9 mouse cellular contexts compared by ENCODE assay signal in genomic region chr1:51615523-51615922, GRCm38 (mm10).
DNase-seq lines count a peak whose midpoint lies in the region; ATAC-seq and TF ChIP-seq lines count a peak whose summit lies in the region.
"Had no signal": no experiment of that assay in that cellular context is flagged by ENCODE, and none has a peak within 500 bp of the region (broad histone marks: within the 10 kb centered on the region; RNA-seq: fewer than 3 reads in every experiment).

No protein-coding gene starts in this region.

- 38% methylated on average over 6 of the region's 6 CpGs for WGBS in hindbrain, postnatal 0 days
- WGBS in limb, embryonic 11.5 days, result 22% methylated on average over 6 of the region's 6 CpGs
- WGBS in neural tube, embryonic 12.5 days, result 33% methylated on average over 6 of the region's 6 CpGs

- no peak overlapping the region for H3K4me3 ChIP-seq in hindbrain, postnatal 0 days (ENCODE audit: low read length)
- no peak overlapping the region for H3K4me3 ChIP-seq in limb, embryonic 11.5 days (ENCODE audit: low read depth, low read length)
- no peak overlapping the region for H3K4me3 ChIP-seq in neural tube, embryonic 12.5 days
- H3K4me3 ChIP-seq: lung, embryonic 15.5 days had no signal

- H3K27ac ChIP-seq in hindbrain, postnatal 0 days, result no peak overlapping the region
- no peak overlapping the region for H3K27ac ChIP-seq in limb, embryonic 11.5 days (replicated peaks; ENCODE audit: low read depth, low read length)
- no peak overlapping the region for H3K27ac ChIP-seq in neural tube, embryonic 12.5 days
- H3K27ac ChIP-seq: lung, embryonic 15.5 days had no signal

- H3K27me3 ChIP-seq in hindbrain, postnatal 0 days (ENCODE audit: insufficient read depth, low read length), result no peaks in the 10 kb centered on the region
- no peaks in the 10 kb centered on the region for H3K27me3 ChIP-seq in limb, embryonic 11.5 days (ENCODE audit: control insufficient read depth, insufficient read depth, low read length)
- H3K27me3 ChIP-seq in neural tube, embryonic 12.5 days (replicated peaks), result no peaks in the 10 kb centered on the region
- H3K27me3 ChIP-seq: lung, embryonic 15.5 days had no signal

- peak; percentile 59 for DNase-seq in right cerebral cortex, adult 18-20 months
- no peak for DNase-seq in right cerebral cortex, postnatal 36 days (ENCODE audit: low spot score in 2 of 2)
- DNase-seq in adrenal gland, adult 18-20 months (ENCODE audit: low spot score in 2 of 2), result peak; percentile 19 to 34
- DNase-seq in embryo, embryonic 10.5 days (ENCODE audit: low spot score), result peak; percentile 72
- peak; percentile 84 for DNase-seq in hindbrain, postnatal 0 days (ENCODE audit: low spot score)
- DNase-seq in limb, embryonic 11.5 days (ENCODE audit: low spot score), result peak; percentile 72
- peak; percentile 21 for DNase-seq in yolk sac, embryonic 10.5 days (ENCODE audit: low spot score)

- H3K36me3 ChIP-seq in hindbrain, postnatal 0 days (ENCODE audit: insufficient read depth, low read length), result no peaks in the 10 kb centered on the region
- no peaks in the 10 kb centered on the region for H3K36me3 ChIP-seq in limb, embryonic 11.5 days (ENCODE audit: control insufficient read depth, insufficient read depth, low read length)
- no peaks in the 10 kb centered on the region for H3K36me3 ChIP-seq in neural tube, embryonic 12.5 days
- H3K36me3 ChIP-seq: lung, embryonic 15.5 days had no signal

- H3K4me2 ChIP-seq in hindbrain, postnatal 0 days (ENCODE audit: low read depth, low read length), result no peak overlapping the region
- H3K4me2 ChIP-seq in limb, embryonic 11.5 days (ENCODE audit: low read depth, severe bottlenecking), result no peak overlapping the region
- no peak overlapping the region for H3K4me2 ChIP-seq in neural tube, embryonic 12.5 days (replicated peaks)
- H3K4me2 ChIP-seq: lung, embryonic 15.5 days had no signal

- peak; percentile 48; the same call in 1 of the 2 replicates for ATAC-seq in hindbrain, postnatal 0 days
- ATAC-seq in limb, embryonic 11.5 days (ENCODE audit: insufficient number of reproducible peaks, low FRiP score, low TSS enrichment, low read depth), result no peak
- peak; percentile 46; the same call in 1 of the 2 replicates for ATAC-seq in neural tube, embryonic 12.5 days (ENCODE audit: low FRiP score, low read depth)

- peak; percentile 79 for TF ChIP-seq CTCF in hindbrain, postnatal 0 days (IDR thresholded peaks at IDR 0.05; ENCODE audit: low read depth)

- peaks cover 11% of the 10 kb centered on the region; the same call in 1 of the 2 replicates for H3K4me1 ChIP-seq in hindbrain, postnatal 0 days (ENCODE audit: insufficient read depth, low read length)
- peaks cover 11% of the 10 kb centered on the region; the same call in 1 of the 2 replicates for H3K4me1 ChIP-seq in limb, embryonic 11.5 days (ENCODE audit: control insufficient read depth, insufficient read depth, low read length)
- H3K4me1 ChIP-seq in neural tube, embryonic 12.5 days, result peaks cover 20% of the 10 kb centered on the region
- H3K4me1 ChIP-seq: lung, embryonic 15.5 days had no signal

- no peak overlapping the region for H3K9ac ChIP-seq in hindbrain, postnatal 0 days (replicated peaks; ENCODE audit: low read length)
- no peak overlapping the region for H3K9ac ChIP-seq in limb, embryonic 11.5 days (ENCODE audit: low read length)
- H3K9ac ChIP-seq in neural tube, embryonic 12.5 days, result no peak overlapping the region
- H3K9ac ChIP-seq: lung, embryonic 15.5 days had no signal

- no peaks in the 10 kb centered on the region for H3K9me3 ChIP-seq in hindbrain, postnatal 0 days (ENCODE audit: low read length)
- H3K9me3 ChIP-seq in limb, embryonic 11.5 days (ENCODE audit: control insufficient read depth, low read length), result no peaks in the 10 kb centered on the region
- H3K9me3 ChIP-seq in neural tube, embryonic 12.5 days, result no peaks in the 10 kb centered on the region
- H3K9me3 ChIP-seq: lung, embryonic 15.5 days had no signal

Comparison
In these comparisons a context has a peak if more than half of its experiments do, and no peak if none do; other contexts are left out.
1. DNase-seq: peak in right cerebral cortex, adult 18-20 months (single experiment), adrenal gland, adult 18-20 months (2 of 2), embryo, embryonic 10.5 days (single experiment), hindbrain, postnatal 0 days (single experiment), limb, embryonic 11.5 days (single experiment) and yolk sac, embryonic 10.5 days (single experiment); none in right cerebral cortex, postnatal 36 days (0 of 2).